Mouse (Mus musculus) G1E (cell line): Measurements from ENCODE around the gene Olfr984. TPM values are rescaled to one million over a fixed set of nuclear protein-coding genes. Genes with fewer than 3 reads are reported as not detected.

Experiments used
- ATAC-seq: 2 replicates; pipeline ENCODE4 v1.8.0; 2016; ENCODE audit warnings: mild to moderate bottlenecking; ENCODE audit not compliant: insufficient number of reproducible peaks, poor library complexity, low FRiP score, severe bottlenecking; ENCODE audit errors: extremely low read depth
- DNase-seq: peaks from one replicate; pipeline ENCODE4 v3.0.0; 2012; ENCODE audit warnings: low spot score
- H3K27me3 ChIP-seq: 2 replicates; pipeline ENCODE4 v1.6.1; 2012; ENCODE audit warnings: mild to moderate bottlenecking, low read length, inconsistent platforms; ENCODE audit not compliant: insufficient read depth
- H3K36me3 ChIP-seq: replicated peaks from 2 replicates; pipeline ENCODE3; 2012; ENCODE audit warnings: mild to moderate bottlenecking, inconsistent platforms
- H3K4me1 ChIP-seq: 2 replicates; pipeline ENCODE4 v1.6.1; 2012; ENCODE audit warnings: low read depth, low read length, inconsistent platforms, mixed read lengths; ENCODE audit not compliant: insufficient read depth
- H3K4me3 ChIP-seq: 2 replicates; pipeline ENCODE4 v1.5.1; 2012; ENCODE audit warnings: low read depth, mild to moderate bottlenecking, inconsistent platforms, low read length, moderate library complexity, mixed read lengths
- H3K9me3 ChIP-seq: replicated peaks from 2 replicates; pipeline ENCODE4 v1.6.1; 2012; ENCODE audit warnings: inconsistent platforms
- CTCF ChIP-seq: IDR thresholded peaks from 2 replicates; pipeline ENCODE4 v1.5.1; 2012; ENCODE audit warnings: low read depth, low read length, inconsistent platforms, mixed read lengths
- GATA1 ChIP-seq: IDR thresholded peaks from 2 replicates; pipeline ENCODE4 v1.6.1; 2012; ENCODE audit warnings: borderline replicate concordance, low read length, inconsistent platforms, mixed read lengths
- GATA2 ChIP-seq: IDR thresholded peaks from 2 replicates; pipeline ENCODE4 v1.6.1; 2012; ENCODE audit warnings: low read depth, low read length, inconsistent platforms, borderline replicate concordance
- POLR2AphosphoS5 ChIP-seq: IDR thresholded peaks from 2 replicates; pipeline ENCODE4 v1.6.1; 2012; ENCODE audit warnings: low read depth, low read length, inconsistent platforms; ENCODE audit not compliant: insufficient replicate concordance
- TAL1 ChIP-seq: conservative IDR thresholded peaks from 2 replicates; pipeline ENCODE4 v1.6.1; 2012; ENCODE audit warnings: low read depth, low read length, inconsistent platforms, mixed read lengths
- polyA plus RNA-seq: library from polyadenylated mRNA; stranded (reverse); fragments of >175 nt; gene quantifications from 2 replicates; pipeline ENCODE4 v1.2.3, GENCODE M21; 2012
- total RNA-seq, 2 experiments: library from RNA; stranded (forward) in 1 of 2; stranded (reverse) in 1 of 2; fragments of 200-1000 nt in 1 of 2; fragments of >200 nt in 1 of 2; fragmentation: Nextera tagmentation in 1 of 2; gene quantifications; 2 replicates each; pipeline ENCODE4 v1.2.3; 2014 to 2017

Gene Olfr984
- total RNA-seq (2014; fragmentation: Nextera tagmentation) (not detected in 2 replicates), total RNA-seq (2017) (0.11 and 0.23 TPM in 2 replicates), polyA plus RNA-seq (not detected in 2 replicates)

GRCm38 (mm10) chr9:40114106-40114505, at the start of gene Olfr984:
TSS of gene Olfr984 (minus strand) at chr9:40114206.
- H3K36me3 ChIP-seq, result no peaks in the 10 kb centered on the region
- peaks cover 2% of the 10 kb centered on the region; the same call in 1 of the 2 replicates for H3K27me3 ChIP-seq
- TF ChIP-seq GATA2 (no peak), TAL1 (no peak)
- H3K4me3 ChIP-seq, result no peak within 1 kb of the TSS
- DNase-seq (no peak), ATAC-seq (no peak)
- peaks cover 3% of the 10 kb centered on the region; the same call in 1 of the 2 replicates for H3K9me3 ChIP-seq
- H3K4me1 ChIP-seq, result no peaks in the 10 kb centered on the region

DNA sequence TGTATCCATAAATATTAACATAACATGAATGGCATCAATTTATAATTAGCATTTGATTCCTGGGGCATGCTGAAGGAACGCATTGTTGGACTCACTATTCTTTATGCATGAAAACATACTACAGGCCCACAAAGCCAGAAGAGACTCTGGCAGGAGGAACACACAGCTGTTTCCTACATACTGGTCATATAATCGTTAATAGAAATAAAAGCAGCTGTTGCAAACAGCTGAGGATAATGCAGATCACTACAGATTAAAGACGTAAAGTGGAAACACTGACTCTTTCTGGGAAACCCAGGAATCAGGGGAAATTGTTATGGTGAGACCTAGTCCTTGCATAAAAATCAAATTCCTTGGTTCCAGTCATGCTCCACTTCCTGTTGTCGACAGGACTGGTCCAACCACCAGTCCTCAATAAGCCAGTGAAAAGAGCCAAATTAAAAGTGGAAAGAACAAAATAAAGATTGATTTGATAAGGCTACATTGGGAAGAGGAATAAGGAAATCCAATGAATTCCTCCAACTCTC, 41.2 kb upstream of the Olfr984 start:
- Histone ChIP-seq H3K4me1 (no peaks in the 10 kb centered on the region), H3K27me3 (no peaks in the 10 kb centered on the region), H3K36me3 (no peaks in the 10 kb centered on the region), H3K4me3 (no peak overlapping the region), H3K9me3 (no peaks in the 10 kb centered on the region)
- DNase-seq, result no peak
- ATAC-seq, result no peak
- TF ChIP-seq TAL1 (no peak), GATA2 (no peak), GATA1 (no peak), POLR2AphosphoS5 (no peak), CTCF (no peak)

DNA sequence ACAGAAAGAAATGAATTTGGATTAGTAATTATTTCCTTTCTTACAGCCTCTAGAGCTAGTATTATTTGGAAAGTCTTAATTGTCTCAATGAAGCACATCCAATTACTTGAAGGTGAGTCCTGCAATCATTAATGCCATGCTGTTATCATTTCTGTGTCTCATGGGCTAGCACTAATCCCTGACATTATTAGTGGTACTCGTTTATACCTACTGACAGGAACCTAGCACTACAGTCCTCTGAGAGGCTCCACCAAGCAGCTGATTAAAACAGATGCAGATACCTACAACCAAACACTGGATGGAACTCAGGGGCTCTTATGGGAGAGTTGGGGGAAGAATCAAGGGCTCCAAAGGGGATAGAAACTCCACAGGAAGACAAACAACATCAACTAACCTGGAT, 27.5 kb upstream of the Olfr984 start:
- no peak for TF ChIP-seq GATA1
- no peak for TF ChIP-seq TAL1
- no peak for TF ChIP-seq GATA2
- no peak for TF ChIP-seq POLR2AphosphoS5
- TF ChIP-seq CTCF, result no peak
- no peaks in the 10 kb centered on the region for H3K27me3 ChIP-seq

DNA sequence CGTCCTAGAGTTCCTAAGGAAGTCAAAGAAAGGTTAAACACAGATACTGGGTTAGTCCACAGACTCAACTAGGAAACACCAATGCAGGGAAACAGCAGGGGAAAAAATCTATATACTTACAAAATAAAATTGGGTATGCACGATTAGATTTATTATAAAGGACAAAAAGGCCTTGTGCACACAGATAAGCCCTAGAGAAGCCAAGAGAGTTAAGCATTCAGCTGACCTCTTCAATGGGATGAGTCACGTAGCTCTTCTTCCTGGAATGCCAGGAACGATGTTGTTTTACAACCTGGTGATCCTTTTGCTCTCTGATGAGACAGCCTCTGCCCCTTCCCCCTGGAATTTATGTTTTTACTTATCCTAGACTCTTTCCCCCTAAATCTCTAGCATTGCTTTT, 25.5 kb upstream of the Olfr984 start:
- H3K4me1 ChIP-seq, result no peaks in the 10 kb centered on the region
- H3K9me3 ChIP-seq, result no peaks in the 10 kb centered on the region
- ATAC-seq (no peak), DNase-seq (no peak)
- TF ChIP-seq GATA2 (no peak), POLR2AphosphoS5 (no peak)
- no peaks in the 10 kb centered on the region for H3K27me3 ChIP-seq
- no peaks in the 10 kb centered on the region for H3K36me3 ChIP-seq
- no peak overlapping the region for H3K4me3 ChIP-seq

More for the DNA sequence above, 27.5 kb upstream of the Olfr984 start:
- no peaks in the 10 kb centered on the region for H3K36me3 ChIP-seq
- no peaks in the 10 kb centered on the region for H3K4me1 ChIP-seq
- DNase-seq (no peak), ATAC-seq (no peak)
- H3K9me3 ChIP-seq, result no peaks in the 10 kb centered on the region
- no peak overlapping the region for H3K4me3 ChIP-seq

- DNase-seq (no peak), ATAC-seq (no peak)
- Histone ChIP-seq H3K27me3 (no peaks in the 10 kb centered on the region), H3K36me3 (no peaks in the 10 kb centered on the region), H3K9me3 (no peaks in the 10 kb centered on the region), H3K4me1 (no peaks in the 10 kb centered on the region), H3K4me3 (no peak overlapping the region)
- TF ChIP-seq POLR2AphosphoS5 (no peak), CTCF (no peak), GATA2 (no peak), GATA1 (no peak), TAL1 (no peak)
These were observed 23.1 kb upstream of the Olfr984 start for GRCm38 (mm10) chr9:40136987-40137688.

DNA sequence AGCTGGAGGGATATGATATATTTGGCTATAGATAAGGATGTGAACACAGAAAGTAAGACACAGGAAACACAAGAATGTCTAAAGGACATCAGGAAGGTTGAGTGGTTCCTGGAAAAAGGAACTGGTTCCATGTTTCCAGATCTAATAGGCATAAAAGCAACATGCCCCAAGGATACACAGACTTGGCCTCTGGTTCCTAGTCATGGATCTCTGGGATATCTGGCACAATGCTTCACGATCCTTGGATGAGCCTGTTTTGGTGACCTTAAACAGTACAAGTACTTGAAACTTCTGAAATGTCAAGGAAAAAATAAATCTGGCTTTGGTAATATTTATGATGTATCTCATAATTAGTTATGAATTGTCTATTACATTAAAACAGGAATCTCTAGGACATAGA, 16.6 kb upstream of the Olfr984 start:
- TF ChIP-seq CTCF (no peak), GATA2 (no peak), GATA1 (no peak), TAL1 (no peak), POLR2AphosphoS5 (no peak)
- Histone ChIP-seq H3K4me3 (no peak overlapping the region), H3K4me1 (no peaks in the 10 kb centered on the region), H3K27me3 (no peaks in the 10 kb centered on the region), H3K9me3 (no peaks in the 10 kb centered on the region), H3K36me3 (no peaks in the 10 kb centered on the region)
- ATAC-seq (no peak), DNase-seq (no peak)

DNA sequence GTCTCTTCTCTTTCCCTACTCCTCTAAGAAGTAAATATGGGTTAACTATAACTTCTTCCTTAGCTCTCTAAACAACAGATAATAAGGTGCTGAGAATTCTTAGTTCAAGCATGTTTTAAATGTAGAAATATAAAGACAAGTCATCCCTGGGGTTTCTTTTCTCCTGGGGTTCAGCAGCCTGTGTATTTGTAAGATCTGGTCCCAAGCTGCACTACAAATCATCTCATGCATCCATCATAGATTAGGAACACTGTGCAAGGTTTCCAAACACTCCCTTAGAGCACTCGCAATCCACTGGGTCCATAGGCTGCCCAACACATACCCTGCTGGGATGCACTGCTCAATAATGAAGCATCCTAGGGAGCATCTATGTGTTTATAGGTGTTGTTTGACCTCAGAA, 16.1 kb upstream of the Olfr984 start, which contains the start of gene Olfr985:
TSS of gene Olfr985 (minus strand) at position 101 of the 400 bp plus-strand sequence.
- no peaks in the 10 kb centered on the region for H3K9me3 ChIP-seq
- TF ChIP-seq GATA1, result no peak
- TF ChIP-seq TAL1, result no peak
- TF ChIP-seq CTCF, result no peak
- TF ChIP-seq POLR2AphosphoS5, result no peak
- H3K27me3 ChIP-seq, result no peaks in the 10 kb centered on the region
- no peaks in the 10 kb centered on the region for H3K36me3 ChIP-seq
- no peak for ATAC-seq
- H3K4me3 ChIP-seq, result no peak within 1 kb of the TSS
- H3K4me1 ChIP-seq, result no peaks in the 10 kb centered on the region
- no peak for DNase-seq
